Comparison of ENCODE assay signal across 26 mouse cellular contexts in the genomic region with DNA sequence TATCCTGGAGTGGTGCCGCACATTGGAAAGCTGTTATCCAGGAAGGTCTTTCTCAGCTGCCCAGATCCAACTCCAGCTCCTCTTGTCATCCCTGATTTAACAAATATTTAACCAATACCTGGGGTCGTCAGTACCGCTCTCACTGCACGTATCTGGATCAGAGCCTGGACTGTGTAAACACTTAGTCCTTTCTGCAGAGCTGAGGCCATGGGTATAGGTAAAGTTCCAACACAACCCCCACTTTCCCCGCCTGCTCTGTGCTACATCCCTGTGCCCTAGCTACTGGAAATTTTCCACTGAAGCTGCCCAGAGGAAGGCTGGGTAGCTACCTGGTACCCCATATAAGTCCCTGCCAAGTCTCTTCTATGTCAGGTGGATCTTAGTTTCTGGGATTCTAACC. TPM values are rescaled to one million over a fixed set of nuclear protein-coding genes. Genes with fewer than 3 reads are reported as not detected.
DNase-seq lines count a peak whose midpoint lies in the region; ATAC-seq lines count a peak whose summit lies in the region.
"Had no signal": no experiment of that assay in that cellular context is flagged by ENCODE, and none has a peak within 500 bp of the region (broad histone marks: within the 10 kb centered on the region; RNA-seq: fewer than 3 reads in every experiment).

No protein-coding gene starts in this region.

- no peaks in the 10 kb centered on the region for H3K36me3 ChIP-seq in intestine, embryonic 14.5 days (ENCODE audit: control insufficient read depth, insufficient read depth, low read length)
- no peaks in the 10 kb centered on the region for H3K36me3 ChIP-seq in intestine, embryonic 15.5 days
- no peaks in the 10 kb centered on the region for H3K36me3 ChIP-seq in lung, embryonic 15.5 days
- no peaks in the 10 kb centered on the region for H3K36me3 ChIP-seq in liver, embryonic 13.5 days
- H3K36me3 ChIP-seq in liver, embryonic 16.5 days (ENCODE audit: control insufficient read depth, insufficient read depth): no peaks in the 10 kb centered on the region
- H3K36me3 ChIP-seq: forebrain, embryonic 10.5 days; G1E; heart, embryonic 10.5 days; heart, embryonic 13.5 days had no signal

- H3K4me3 ChIP-seq in intestine, embryonic 14.5 days (ENCODE audit: low read depth, low read length): no peak overlapping the region
- no peak overlapping the region for H3K4me3 ChIP-seq in intestine, embryonic 15.5 days (replicated peaks)
- H3K4me3 ChIP-seq in lung, embryonic 15.5 days: no peak overlapping the region
- H3K4me3 ChIP-seq in liver, embryonic 13.5 days (replicated peaks): no peak overlapping the region
- no peak overlapping the region for H3K4me3 ChIP-seq in liver, embryonic 16.5 days (ENCODE audit: low read depth, low read length)
- H3K4me3 ChIP-seq: forebrain, embryonic 10.5 days; heart, adult 2 months; heart, embryonic 10.5 days; heart, embryonic 13.5 days had no signal

- 0 out of 2 replicates have a peak overlapping the region, but pooled peaks have one; percentile 3 for H3K4me2 ChIP-seq in intestine, embryonic 14.5 days (ENCODE audit: low read length)
- H3K4me2 ChIP-seq in intestine, embryonic 15.5 days (replicated peaks): no peak overlapping the region
- no peak overlapping the region for H3K4me2 ChIP-seq in lung, embryonic 15.5 days
- no peak overlapping the region for H3K4me2 ChIP-seq in liver, embryonic 13.5 days
- no peak overlapping the region for H3K4me2 ChIP-seq in liver, embryonic 16.5 days (ENCODE audit: low read depth, low read length)
- H3K4me2 ChIP-seq: heart, embryonic 13.5 days; hindbrain, embryonic 14.5 days had no signal

- WGBS in intestine, embryonic 14.5 days: 44% methylated on average over 5 of the region's 5 CpGs
- WGBS in intestine, embryonic 15.5 days: 41% methylated on average over 5 of the region's 5 CpGs
- 42% methylated on average over 5 of the region's 5 CpGs for WGBS in lung, embryonic 15.5 days
- 52% methylated on average over 5 of the region's 5 CpGs for WGBS in liver, embryonic 13.5 days (ENCODE audit: insufficient replicate concordance)
- WGBS in liver, embryonic 16.5 days (ENCODE audit: insufficient replicate concordance): 51% methylated on average over 5 of the region's 5 CpGs

- H3K27me3 ChIP-seq in intestine, embryonic 14.5 days (replicated peaks; ENCODE audit: control insufficient read depth, insufficient read depth, low read length): no peaks in the 10 kb centered on the region
- H3K27me3 ChIP-seq in intestine, embryonic 15.5 days (replicated peaks): 0 out of 2 replicates have a peak, but pooled peaks cover 4% of the 10 kb centered on the region
- H3K27me3 ChIP-seq in lung, embryonic 15.5 days: peaks cover 3% of the 10 kb centered on the region; the same call in 1 of the 2 replicates
- 0 out of 2 replicates have a peak, but pooled peaks cover 8% of the 10 kb centered on the region for H3K27me3 ChIP-seq in liver, embryonic 13.5 days
- H3K27me3 ChIP-seq in liver, embryonic 16.5 days (ENCODE audit: control insufficient read depth, insufficient read depth, low read depth, low read length): no peaks in the 10 kb centered on the region
- H3K27me3 ChIP-seq: CH12.LX had no signal

- no peak for DNase-seq in intestine, embryonic 14.5 days (ENCODE audit: low spot score)
- DNase-seq in lung, postnatal 4 days: no peak
- DNase-seq in liver, embryonic 13.5 days: no peak
- DNase-seq in frontal cortex, postnatal 36 days (ENCODE audit: low spot score in 2 of 2): no peak
- DNase-seq: adrenal gland, postnatal 10 days; adrenal gland, postnatal 36 days; B cell, adult 2 months; cerebellum, adult 18-20 months; cerebellum, adult 9-10 months; cerebellum, postnatal 14 days; gastrocnemius, postnatal 10 days; gastrocnemius, postnatal 36 days; heart, adult 2 months; heart, postnatal 14 days; heart, postnatal 4 days had no signal

- H3K9ac ChIP-seq in intestine, embryonic 14.5 days (ENCODE audit: low read length): no peak overlapping the region
- no peak overlapping the region for H3K9ac ChIP-seq in intestine, embryonic 15.5 days
- H3K9ac ChIP-seq in lung, embryonic 15.5 days: no peak overlapping the region
- no peak overlapping the region for H3K9ac ChIP-seq in liver, embryonic 13.5 days
- H3K9ac ChIP-seq in liver, embryonic 16.5 days (ENCODE audit: low read depth, low read length): no peak overlapping the region
- H3K9ac ChIP-seq: heart, embryonic 13.5 days; hindbrain, embryonic 14.5 days had no signal

- H3K4me1 ChIP-seq in intestine, embryonic 14.5 days (replicated peaks; ENCODE audit: control insufficient read depth, insufficient read depth, low read length): peaks cover 21% of the 10 kb centered on the region
- 0 out of 2 replicates have a peak, but pooled peaks cover 8% of the 10 kb centered on the region for H3K4me1 ChIP-seq in intestine, embryonic 15.5 days (replicated peaks)
- 0 out of 2 replicates have a peak, but pooled peaks cover 4% of the 10 kb centered on the region for H3K4me1 ChIP-seq in lung, embryonic 15.5 days
- H3K4me1 ChIP-seq in liver, embryonic 13.5 days (replicated peaks): peaks cover 19% of the 10 kb centered on the region; the same call in 1 of the 2 replicates
- H3K4me1 ChIP-seq in liver, embryonic 16.5 days (ENCODE audit: control insufficient read depth, low read depth, low read length): no peaks in the 10 kb centered on the region; the same call in 1 of the 2 replicates

- H3K9me3 ChIP-seq in intestine, embryonic 14.5 days (ENCODE audit: control insufficient read depth, low read length): no peaks in the 10 kb centered on the region
- H3K9me3 ChIP-seq in intestine, embryonic 15.5 days: no peaks in the 10 kb centered on the region
- H3K9me3 ChIP-seq in lung, embryonic 15.5 days: no peaks in the 10 kb centered on the region
- H3K9me3 ChIP-seq in liver, embryonic 13.5 days (replicated peaks): no peaks in the 10 kb centered on the region
- H3K9me3 ChIP-seq in liver, embryonic 16.5 days (replicated peaks; ENCODE audit: control insufficient read depth, low read length): no peaks in the 10 kb centered on the region
- H3K9me3 ChIP-seq: forebrain, embryonic 10.5 days; heart, embryonic 10.5 days; heart, embryonic 13.5 days had no signal

- no peak for ATAC-seq in intestine, embryonic 14.5 days (replicated peaks; ENCODE audit: low FRiP score, low TSS enrichment, low read depth)
- ATAC-seq in intestine, embryonic 15.5 days: no peak
- ATAC-seq in lung, embryonic 15.5 days (ENCODE audit: borderline replicate concordance, extremely low read depth, low FRiP score, low TSS enrichment): peak; percentile 56; the same call in 1 of the 2 replicates
- ATAC-seq in liver, embryonic 13.5 days (ENCODE audit: low read depth): peak; percentile 69
- ATAC-seq in liver, embryonic 16.5 days (ENCODE audit: low read depth): peak; percentile 84
- ATAC-seq: forebrain, embryonic 14.5 days; Patski had no signal

- no peak overlapping the region for H3K27ac ChIP-seq in intestine, embryonic 14.5 days (ENCODE audit: low read depth)
- no peak overlapping the region for H3K27ac ChIP-seq in intestine, embryonic 15.5 days
- H3K27ac ChIP-seq in lung, embryonic 15.5 days: no peak overlapping the region
- no peak overlapping the region for H3K27ac ChIP-seq in liver, embryonic 13.5 days
- H3K27ac ChIP-seq in liver, embryonic 16.5 days (ENCODE audit: low read length): no peak overlapping the region
- H3K27ac ChIP-seq: forebrain, embryonic 10.5 days; heart, adult 2 months; heart, embryonic 10.5 days; heart, embryonic 13.5 days; hindbrain, embryonic 14.5 days had no signal

RNA-seq across cellular contexts. Expression of a gene that starts 3.0 kb away (rescaled TPM):
- 13.1 and 17.7 TPM in 2 replicates for polyA plus RNA-seq in intestine, embryonic 14.5 days (2014; fragmentation: Nextera tagmentation; extraction: Ambion mirVana)
- 8.8 and 10.2 TPM in 2 replicates for polyA plus RNA-seq in intestine, embryonic 15.5 days (2015; fragmentation: Nextera tagmentation; extraction: Ambion mirVana)
- polyA plus RNA-seq in lung, embryonic 15.5 days (2015; fragmentation: Nextera tagmentation; extraction: Ambion mirVana): 0.57 and 0.70 TPM in 2 replicates
- 0.35 and 0.39 TPM in 2 replicates for polyA plus RNA-seq in liver, embryonic 13.5 days (2015; fragmentation: Nextera tagmentation; extraction: Ambion mirVana)
- polyA plus RNA-seq in liver, embryonic 16.5 days (2015; fragmentation: Nextera tagmentation; extraction: Ambion mirVana): 0.35 and 0.48 TPM in 2 replicates
- polyA plus RNA-seq: G1E, Patski had no signal

RNA-seq across cellular contexts. Expression of a gene that starts 27.2 kb away (rescaled TPM):
- polyA plus RNA-seq in intestine, embryonic 14.5 days (2014; fragmentation: Nextera tagmentation; extraction: Ambion mirVana): 2.0 and 2.5 TPM in 2 replicates
- 1.8 and 2.0 TPM in 2 replicates for polyA plus RNA-seq in intestine, embryonic 15.5 days (2015; fragmentation: Nextera tagmentation; extraction: Ambion mirVana)
- polyA plus RNA-seq in lung, embryonic 15.5 days (2015; fragmentation: Nextera tagmentation; extraction: Ambion mirVana): 1.5 TPM in 2 replicates
- polyA plus RNA-seq in liver, embryonic 13.5 days (2015; fragmentation: Nextera tagmentation; extraction: Ambion mirVana): 0.03 TPM in 2 replicates
- 0.06 and 0.09 TPM in 2 replicates for polyA plus RNA-seq in liver, embryonic 16.5 days (2015; fragmentation: Nextera tagmentation; extraction: Ambion mirVana)
- polyA plus RNA-seq: G1E, Patski had no signal

RNA-seq across cellular contexts. Expression of a gene that starts 56.7 kb away (rescaled TPM):
- 3.3 and 3.6 TPM in 2 replicates for polyA plus RNA-seq in intestine, embryonic 14.5 days (2014; fragmentation: Nextera tagmentation; extraction: Ambion mirVana)
- polyA plus RNA-seq in intestine, embryonic 15.5 days (2015; fragmentation: Nextera tagmentation; extraction: Ambion mirVana): 3.6 and 3.7 TPM in 2 replicates
- polyA plus RNA-seq in lung, embryonic 15.5 days (2015; fragmentation: Nextera tagmentation; extraction: Ambion mirVana): 2.5 and 5.3 TPM in 2 replicates
- 7.5 and 8.8 TPM in 2 replicates for polyA plus RNA-seq in liver, embryonic 13.5 days (2015; fragmentation: Nextera tagmentation; extraction: Ambion mirVana)
- polyA plus RNA-seq in liver, embryonic 16.5 days (2015; fragmentation: Nextera tagmentation; extraction: Ambion mirVana): 8.4 and 9.5 TPM in 2 replicates
- polyA plus RNA-seq: Patski had no signal

Comparison
In these comparisons a context has a peak if more than half of its experiments do, and no peak if none do; other contexts are left out.
1. ATAC-seq: peak in lung, embryonic 15.5 days (single experiment), liver, embryonic 13.5 days (single experiment) and liver, embryonic 16.5 days (single experiment); none in intestine, embryonic 14.5 days (single experiment) and intestine, embryonic 15.5 days (single experiment).